11 mouse cellular contexts compared by ENCODE assay signal in the genomic region with DNA sequence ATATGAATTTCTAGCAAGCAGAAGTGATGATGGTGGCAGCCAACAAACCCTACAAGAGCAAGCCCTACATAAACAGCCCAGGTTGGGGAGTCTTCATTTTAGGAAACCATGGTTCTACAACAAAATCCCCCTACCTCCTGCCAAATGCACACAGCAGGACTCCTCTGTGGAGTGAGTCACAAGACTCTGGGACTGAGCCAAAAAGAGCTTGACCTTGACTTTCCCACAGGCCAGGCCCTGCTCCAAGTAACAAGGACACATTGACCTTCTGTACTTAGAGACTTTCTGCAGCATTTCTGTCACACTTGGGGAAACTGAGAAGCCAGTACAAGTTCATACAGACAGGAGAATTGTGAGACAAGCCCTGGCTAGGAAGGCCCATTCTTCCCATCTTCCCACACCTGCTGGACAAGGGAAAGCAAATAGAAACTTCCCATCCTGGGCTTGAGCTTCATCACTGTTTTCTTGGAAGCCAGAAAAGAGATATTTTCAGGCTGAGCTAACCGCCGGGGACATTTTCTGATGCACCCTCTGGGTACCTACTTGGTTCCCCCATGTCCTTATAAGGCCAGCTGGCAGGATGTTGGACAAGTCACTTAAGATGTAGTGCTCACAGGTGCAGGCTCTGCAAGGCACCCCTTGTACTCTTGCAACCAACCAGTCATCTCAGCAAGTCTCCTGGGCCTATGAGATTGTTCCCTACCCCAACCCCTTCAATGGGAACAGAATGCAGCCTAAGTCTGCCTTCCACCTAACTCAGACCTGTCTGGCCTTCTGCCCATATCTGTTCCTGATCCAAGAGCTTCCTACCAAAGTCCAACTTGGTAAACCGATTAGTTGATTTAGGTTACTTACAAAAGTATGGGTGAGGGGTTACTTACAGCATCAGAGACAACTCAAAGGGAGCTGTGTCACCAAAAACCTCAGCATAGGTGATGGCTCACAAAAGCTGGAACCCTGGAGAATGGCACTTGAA. TPM values are rescaled to one million over a fixed set of nuclear protein-coding genes. Genes with fewer than 3 reads are reported as not detected.
DNase-seq lines count a peak whose midpoint lies in the region; ATAC-seq lines count a peak whose summit lies in the region.
"Had no signal": no experiment of that assay in that cellular context is flagged by ENCODE, and none has a peak within 500 bp of the region (broad histone marks: within the 10 kb centered on the region; RNA-seq: fewer than 3 reads in every experiment).

No protein-coding gene starts in this region.

- H3K27ac ChIP-seq in heart, embryonic 15.5 days = peak overlapping the region; percentile 76
- H3K27ac ChIP-seq: embryonic facial prominence, embryonic 12.5 days; midbrain, embryonic 12.5 days had no signal

- no peaks in the 10 kb centered on the region for H3K9me3 ChIP-seq in heart, embryonic 15.5 days (replicated peaks)
- H3K9me3 ChIP-seq: embryonic facial prominence, embryonic 12.5 days; midbrain, embryonic 12.5 days had no signal

- H3K36me3 ChIP-seq in heart, embryonic 15.5 days = no peaks in the 10 kb centered on the region
- H3K36me3 ChIP-seq: embryonic facial prominence, embryonic 12.5 days had no signal

- no peak overlapping the region for H3K4me3 ChIP-seq in heart, embryonic 15.5 days
- H3K4me3 ChIP-seq: embryonic facial prominence, embryonic 12.5 days; midbrain, embryonic 12.5 days had no signal

- H3K9ac ChIP-seq in heart, embryonic 15.5 days = no peak overlapping the region
- H3K9ac ChIP-seq: embryonic facial prominence, embryonic 12.5 days; midbrain, embryonic 12.5 days had no signal

- no peaks in the 10 kb centered on the region for H3K27me3 ChIP-seq in heart, embryonic 15.5 days
- H3K27me3 ChIP-seq: embryonic facial prominence, embryonic 12.5 days; midbrain, embryonic 12.5 days had no signal

- DNase-seq in gastrocnemius, adult 18-20 months (ENCODE audit: low spot score) = peak; percentile 48
- no peak for DNase-seq in gastrocnemius, postnatal 4 days (ENCODE audit: low spot score in 2 of 2)
- peak; percentile 56 for DNase-seq in 3134 (ENCODE audit: extremely low read depth, insufficient read length, low spot score)
- peak; percentile 63 to 86 for DNase-seq in adrenal gland, adult 18-20 months (ENCODE audit: low spot score in 2 of 2)
- DNase-seq in Muller cell, postnatal 12 days (ENCODE audit: inconsistent ontology term) = no peak
- DNase-seq in urinary bladder, postnatal 4 days (ENCODE audit: low spot score in 2 of 2) = no peak
- DNase-seq in right cerebral cortex, postnatal 25 days = no peak

- no peak for ATAC-seq in heart, embryonic 15.5 days (replicated peaks; ENCODE audit: insufficient number of reproducible peaks, insufficient read depth, low FRiP score, low read depth)

- H3K4me1 ChIP-seq in heart, embryonic 15.5 days (replicated peaks) = peaks cover 37% of the 10 kb centered on the region

- WGBS in heart, embryonic 15.5 days = 85% methylated on average over 3 of the region's 3 CpGs

- no peak overlapping the region for H3K4me2 ChIP-seq in heart, embryonic 15.5 days
- H3K4me2 ChIP-seq: embryonic facial prominence, embryonic 12.5 days; liver, embryonic 11.5 days; midbrain, embryonic 12.5 days had no signal

RNA-seq across cellular contexts. Expression of gene Cd81, which starts 2.4 kb away (rescaled TPM):
- total RNA-seq in gastrocnemius, adult 18-20 months (2021) = 100 to 1,000 TPM in 1 of 2 experiments, 10 to 100 TPM in 1; 97.2 to 115 TPM
- total RNA-seq in gastrocnemius, postnatal 4 days (2021) = 100 to 1,000 TPM; 347 to 375 TPM
- total RNA-seq in adrenal gland, adult 18-20 months (2021) = 100 to 1,000 TPM; 609 to 688 TPM
- polyA plus RNA-seq in heart, embryonic 15.5 days (2015; fragmentation: Nextera tagmentation; extraction: Ambion mirVana) = 780 and 813 TPM in 2 replicates

RNA-seq across cellular contexts. Expression of gene Tssc4, which starts 18.9 kb away (rescaled TPM):
- total RNA-seq in gastrocnemius, adult 18-20 months (2021) = 1 to 10 TPM; 6.7 to 8.0 TPM
- 10 to 100 TPM; 24.5 to 26.8 TPM for total RNA-seq in gastrocnemius, postnatal 4 days (2021)
- total RNA-seq in adrenal gland, adult 18-20 months (2021) = 10 to 100 TPM; 24.0 to 26.3 TPM
- 45.7 and 66.2 TPM in 2 replicates for polyA plus RNA-seq in heart, embryonic 15.5 days (2015; fragmentation: Nextera tagmentation; extraction: Ambion mirVana)

RNA-seq across cellular contexts. Expression of gene Trpm5, which starts 44.3 kb away (rescaled TPM):
- total RNA-seq in gastrocnemius, adult 18-20 months (2021) = not detected
- 10 to 100 TPM in 1 of 2 experiments, 1 to 10 TPM in 1; 10.0 to 10.3 TPM for total RNA-seq in gastrocnemius, postnatal 4 days (2021)
- under 1 TPM; 0.30 to 0.38 TPM for total RNA-seq in adrenal gland, adult 18-20 months (2021)
- 3.8 and 4.7 TPM in 2 replicates for polyA plus RNA-seq in heart, embryonic 15.5 days (2015; fragmentation: Nextera tagmentation; extraction: Ambion mirVana)

RNA-seq across cellular contexts. Expression of gene Tspan32, which starts 45.3 kb away (rescaled TPM):
- under 1 TPM in 1 of 2 experiments, not detected in 1; 0.40 TPM for total RNA-seq in gastrocnemius, adult 18-20 months (2021)
- under 1 TPM; 0.88 to 0.96 TPM for total RNA-seq in gastrocnemius, postnatal 4 days (2021)
- total RNA-seq in adrenal gland, adult 18-20 months (2021) = 1 to 10 TPM in 1 of 2 experiments, under 1 TPM in 1; 0.50 to 1.2 TPM
- 2.4 and 3.7 TPM in 2 replicates for polyA plus RNA-seq in heart, embryonic 15.5 days (2015; fragmentation: Nextera tagmentation; extraction: Ambion mirVana)

RNA-seq across cellular contexts. Expression of gene Kcnq1, which starts 56.0 kb away (rescaled TPM):
- under 1 TPM; 0.50 to 0.57 TPM for total RNA-seq in gastrocnemius, adult 18-20 months (2021)
- 1 to 10 TPM; 6.0 to 7.7 TPM for total RNA-seq in gastrocnemius, postnatal 4 days (2021)
- total RNA-seq in adrenal gland, adult 18-20 months (2021) = 1 to 10 TPM; 3.2 to 6.0 TPM
- polyA plus RNA-seq in heart, embryonic 15.5 days (2015; fragmentation: Nextera tagmentation; extraction: Ambion mirVana) = 25.8 and 27.5 TPM in 2 replicates

Comparison
In these comparisons a context has a peak if more than half of its experiments do, and no peak if none do; other contexts are left out.
1. DNase-seq: peak in gastrocnemius, adult 18-20 months (single experiment), 3134 (single experiment) and adrenal gland, adult 18-20 months (2 of 2); none in gastrocnemius, postnatal 4 days (0 of 2), Muller cell, postnatal 12 days (single experiment), urinary bladder, postnatal 4 days (0 of 2) and right cerebral cortex, postnatal 25 days (single experiment).
2. RNA of gene Trpm5, which starts 44.3 kb away (total RNA-seq): 10.0 to 10.3 TPM in gastrocnemius, postnatal 4 days; 0.30 to 0.38 TPM in adrenal gland, adult 18-20 months and not detected in gastrocnemius, adult 18-20 months; every median in the first group is over 4 times any median in the second.